ENCODE assay signal across 8 mouse cellular contexts in the genomic region with DNA sequence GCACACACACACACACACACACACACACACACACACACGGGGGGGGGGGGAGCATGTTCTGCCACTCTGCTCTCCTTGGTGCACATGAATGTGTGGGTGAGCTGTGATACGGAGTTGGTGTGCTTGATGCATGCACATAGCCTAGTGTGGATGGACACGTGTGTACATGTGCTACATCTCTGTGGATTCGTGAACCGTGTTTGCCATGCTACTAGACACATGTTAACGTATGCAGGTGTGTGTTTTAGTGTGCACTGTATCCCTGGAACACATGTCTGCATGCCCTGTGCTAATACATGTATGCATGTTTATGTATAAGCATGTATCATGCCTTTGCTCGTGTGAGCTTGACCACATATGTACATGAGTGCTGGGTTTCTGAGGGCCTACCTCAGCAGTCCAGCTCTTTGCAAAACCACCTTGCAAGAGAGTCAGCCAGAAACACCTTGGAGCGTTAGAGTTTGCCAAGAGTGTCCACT. TPM values are rescaled to one million over a fixed set of nuclear protein-coding genes. Genes with fewer than 3 reads are reported as not detected.
DNase-seq lines count a peak whose midpoint lies in the region; ATAC-seq lines count a peak whose summit lies in the region.

No protein-coding gene starts in this region.

- H3K9me3 ChIP-seq in erythroblast, embryonic 14.5 days (ENCODE audit: control insufficient read depth, low read length) = peaks cover 9% of the 10 kb centered on the region
- no peaks in the 10 kb centered on the region for H3K9me3 ChIP-seq in hindbrain, embryonic 14.5 days (ENCODE audit: control insufficient read depth, low read length)
- H3K9me3 ChIP-seq in midbrain, embryonic 11.5 days (ENCODE audit: control insufficient read depth, low read length) = no peaks in the 10 kb centered on the region

- H3K36me3 ChIP-seq in erythroblast, embryonic 14.5 days (ENCODE audit: control insufficient read depth) = peaks cover 53% of the 10 kb centered on the region
- H3K36me3 ChIP-seq in hindbrain, embryonic 14.5 days (replicated peaks; ENCODE audit: control insufficient read depth, insufficient read depth) = peaks cover 40% of the 10 kb centered on the region
- peaks cover 9% of the 10 kb centered on the region; the same call in 1 of the 2 replicates for H3K36me3 ChIP-seq in midbrain, embryonic 11.5 days (ENCODE audit: control insufficient read depth, insufficient read depth, low read length)

- H3K9ac ChIP-seq in hindbrain, embryonic 14.5 days = peak overlapping the region; percentile 92
- peak overlapping the region; percentile 90 for H3K9ac ChIP-seq in midbrain, embryonic 11.5 days (ENCODE audit: low read length)

- no peak for ATAC-seq in erythroblast, adult 5-6 weeks (replicated peaks; ENCODE audit: low FRiP score, poor library complexity, severe bottlenecking)
- ATAC-seq in hindbrain, embryonic 14.5 days (ENCODE audit: low FRiP score) = no peak
- no peak for ATAC-seq in midbrain, embryonic 11.5 days (ENCODE audit: low FRiP score)
- ATAC-seq in megakaryocyte-erythroid progenitor cell, adult 5-6 weeks (replicated peaks; ENCODE audit: low FRiP score, low TSS enrichment, poor library complexity, severe bottlenecking) = no peak

- WGBS in hindbrain, embryonic 14.5 days = 67% methylated on average over 8 of the region's 8 CpGs
- WGBS in midbrain, embryonic 11.5 days = 70% methylated on average over 8 of the region's 8 CpGs

- H3K27me3 ChIP-seq in erythroblast, embryonic 14.5 days (ENCODE audit: control insufficient read depth) = no peaks in the 10 kb centered on the region
- no peaks in the 10 kb centered on the region for H3K27me3 ChIP-seq in hindbrain, embryonic 14.5 days (ENCODE audit: control insufficient read depth, insufficient read depth, low read length)
- no peaks in the 10 kb centered on the region for H3K27me3 ChIP-seq in midbrain, embryonic 11.5 days (ENCODE audit: control insufficient read depth, insufficient read depth, low read length)

- DNase-seq in testis, postnatal 10 days (ENCODE audit: low spot score) = peak; percentile 33
- DNase-seq in testis, postnatal 14 days (ENCODE audit: low spot score) = no peak
- DNase-seq in hindbrain, embryonic 14.5 days (ENCODE audit: low spot score) = no peak
- no peak for DNase-seq in midbrain, embryonic 11.5 days (ENCODE audit: low spot score, missing footprints)
- DNase-seq in ovary, postnatal 10 days (ENCODE audit: low spot score) = no peak

- H3K4me2 ChIP-seq in hindbrain, embryonic 14.5 days (replicated peaks) = peak overlapping the region; percentile 75
- H3K4me2 ChIP-seq in midbrain, embryonic 11.5 days = peak overlapping the region; percentile 99

- H3K4me1 ChIP-seq in erythroblast, embryonic 14.5 days (ENCODE audit: control insufficient read depth) = peaks cover 58% of the 10 kb centered on the region
- H3K4me1 ChIP-seq in hindbrain, embryonic 14.5 days (replicated peaks; ENCODE audit: control insufficient read depth, insufficient read depth, low read length) = peaks cover 41% of the 10 kb centered on the region
- peaks cover 26% of the 10 kb centered on the region for H3K4me1 ChIP-seq in midbrain, embryonic 11.5 days (ENCODE audit: control insufficient read depth, insufficient read depth, low read length)

- peak overlapping the region; percentile 89 for H3K4me3 ChIP-seq in erythroblast, embryonic 14.5 days (replicated peaks)
- H3K4me3 ChIP-seq in hindbrain, embryonic 14.5 days (replicated peaks; ENCODE audit: low read length) = peak overlapping the region; percentile 97
- H3K4me3 ChIP-seq in midbrain, embryonic 11.5 days (ENCODE audit: low read depth, low read length) = peak overlapping the region; percentile 92

- no peak overlapping the region for H3K27ac ChIP-seq in hindbrain, embryonic 14.5 days
- H3K27ac ChIP-seq in midbrain, embryonic 11.5 days (ENCODE audit: low read depth, low read length) = no peak overlapping the region

RNA-seq across cellular contexts. Expression of a gene that starts 1.6 kb away (rescaled TPM):
- polyA plus RNA-seq in erythroblast, embryonic 14.5 days (2012) = 3.8 and 4.1 TPM in 2 replicates
- 5.6 and 10.0 TPM in 2 replicates for total RNA-seq in erythroblast, adult 5-6 weeks (2015; ENCODE audit: low replicate concordance)
- 4.3 and 23.7 TPM in 2 replicates for total RNA-seq in erythroblast, adult 5-6 weeks (2017; ENCODE audit: low replicate concordance)
- 71.8 and 73.5 TPM in 2 replicates for polyA plus RNA-seq in hindbrain, embryonic 14.5 days (2014; fragmentation: Nextera tagmentation; extraction: Ambion mirVana)
- polyA plus RNA-seq in midbrain, embryonic 11.5 days (2014; fragmentation: Nextera tagmentation; extraction: Ambion mirVana) = 25.6 and 27.5 TPM in 2 replicates
- total RNA-seq in megakaryocyte-erythroid progenitor cell, adult 5-6 weeks (2014; fragmentation: Nextera tagmentation) = 25.4 and 27.8 TPM in 2 replicates
- 9.0 and 23.4 TPM in 2 replicates for total RNA-seq in megakaryocyte-erythroid progenitor cell, adult 5-6 weeks (2017)

RNA-seq across cellular contexts. Expression of a gene that starts 1.7 kb away (rescaled TPM):
- 2.1 and 3.5 TPM in 2 replicates for polyA plus RNA-seq in erythroblast, embryonic 14.5 days (2012)
- total RNA-seq in erythroblast, adult 5-6 weeks (2015; ENCODE audit: low replicate concordance) = 2.3 and 5.9 TPM in 2 replicates
- total RNA-seq in erythroblast, adult 5-6 weeks (2017; ENCODE audit: low replicate concordance) = 2.2 and 5.3 TPM in 2 replicates
- 51.8 and 53.8 TPM in 2 replicates for polyA plus RNA-seq in hindbrain, embryonic 14.5 days (2014; fragmentation: Nextera tagmentation; extraction: Ambion mirVana)
- 37.2 and 39.4 TPM in 2 replicates for polyA plus RNA-seq in midbrain, embryonic 11.5 days (2014; fragmentation: Nextera tagmentation; extraction: Ambion mirVana)
- total RNA-seq in megakaryocyte-erythroid progenitor cell, adult 5-6 weeks (2014; fragmentation: Nextera tagmentation) = 24.6 and 44.0 TPM in 2 replicates
- total RNA-seq in megakaryocyte-erythroid progenitor cell, adult 5-6 weeks (2017) = 32.7 and 40.2 TPM in 2 replicates

RNA-seq across cellular contexts. Expression of a gene that starts 23.9 kb away (rescaled TPM):
- polyA plus RNA-seq in erythroblast, embryonic 14.5 days (2012) = 0.94 and 1.8 TPM in 2 replicates
- total RNA-seq in erythroblast, adult 5-6 weeks (2015; ENCODE audit: low replicate concordance) = 5.6 and 10.0 TPM in 2 replicates
- total RNA-seq in erythroblast, adult 5-6 weeks (2017; ENCODE audit: low replicate concordance) = 7.8 and 8.5 TPM in 2 replicates
- polyA plus RNA-seq in hindbrain, embryonic 14.5 days (2014; fragmentation: Nextera tagmentation; extraction: Ambion mirVana) = 69.6 and 71.4 TPM in 2 replicates
- 102 and 103 TPM in 2 replicates for polyA plus RNA-seq in midbrain, embryonic 11.5 days (2014; fragmentation: Nextera tagmentation; extraction: Ambion mirVana)
- 49.7 and 65.3 TPM in 2 replicates for total RNA-seq in megakaryocyte-erythroid progenitor cell, adult 5-6 weeks (2014; fragmentation: Nextera tagmentation)
- 31.3 and 34.2 TPM in 2 replicates for total RNA-seq in megakaryocyte-erythroid progenitor cell, adult 5-6 weeks (2017)

RNA-seq across cellular contexts. Expression of a gene that starts 24.0 kb away (rescaled TPM):
- 0.17 and 0.55 TPM in 2 replicates for polyA plus RNA-seq in erythroblast, embryonic 14.5 days (2012)
- 1.5 and 1.7 TPM in 2 replicates for total RNA-seq in erythroblast, adult 5-6 weeks (2015; ENCODE audit: low replicate concordance)
- total RNA-seq in erythroblast, adult 5-6 weeks (2017; ENCODE audit: low replicate concordance) = 2.5 and 6.4 TPM in 2 replicates
- 33.5 TPM in 2 replicates for polyA plus RNA-seq in hindbrain, embryonic 14.5 days (2014; fragmentation: Nextera tagmentation; extraction: Ambion mirVana)
- 24.7 and 24.8 TPM in 2 replicates for polyA plus RNA-seq in midbrain, embryonic 11.5 days (2014; fragmentation: Nextera tagmentation; extraction: Ambion mirVana)
- total RNA-seq in megakaryocyte-erythroid progenitor cell, adult 5-6 weeks (2014; fragmentation: Nextera tagmentation) = 8.2 and 13.3 TPM in 2 replicates
- 6.4 and 8.2 TPM in 2 replicates for total RNA-seq in megakaryocyte-erythroid progenitor cell, adult 5-6 weeks (2017)

RNA-seq across cellular contexts. Expression of a gene that starts 30.1 kb away (rescaled TPM):
- polyA plus RNA-seq in erythroblast, embryonic 14.5 days (2012) = not detected in 2 replicates
- not detected in 2 replicates for total RNA-seq in erythroblast, adult 5-6 weeks (2015; ENCODE audit: low replicate concordance)
- 0.14 and 0.85 TPM in 2 replicates for total RNA-seq in erythroblast, adult 5-6 weeks (2017; ENCODE audit: low replicate concordance)
- polyA plus RNA-seq in hindbrain, embryonic 14.5 days (2014; fragmentation: Nextera tagmentation; extraction: Ambion mirVana) = 0.40 and 0.41 TPM in 2 replicates
- polyA plus RNA-seq in midbrain, embryonic 11.5 days (2014; fragmentation: Nextera tagmentation; extraction: Ambion mirVana) = 0.34 and 0.59 TPM in 2 replicates
- total RNA-seq in megakaryocyte-erythroid progenitor cell, adult 5-6 weeks (2014; fragmentation: Nextera tagmentation) = 1.2 TPM in 1 of 2 replicates, not detected in the other
- total RNA-seq in megakaryocyte-erythroid progenitor cell, adult 5-6 weeks (2017) = 0.19 TPM in 1 of 2 replicates, not detected in the other

Comparison
In these comparisons a context has a peak if more than half of its experiments do, and no peak if none do; other contexts are left out.
1. RNA of a gene that starts 23.9 kb away (polyA plus RNA-seq): 102 to 103 TPM in midbrain, embryonic 11.5 days and 69.6 to 71.4 TPM in hindbrain, embryonic 14.5 days; 0.94 to 1.8 TPM in erythroblast, embryonic 14.5 days; every median in the first group is over 10 times any median in the second.
2. Peak in every context shown above with its lines, with median percentiles within 50 percentile points of each other: H3K4me3 ChIP-seq.